Mouse (Mus musculus): ENCODE results near the gene Txnrd2.

GRCm38 (mm10) chr16:18394056-18394455 lies 32.1 kb upstream of the Txnrd2 start:
- TF ChIP-seq POLR2A (IDR thresholded peaks at IDR 0.05; ENCODE audit: insufficient read depth, low read length) (no peak), EP300 (IDR thresholded peaks at IDR 0.05; ENCODE audit: insufficient read depth, low read depth, low read length) (no peak)
